Mouse (Mus musculus): ENCODE data around the gene Msrb1. TPM values are rescaled to one million over a fixed set of nuclear protein-coding genes. Genes with fewer than 3 reads are reported as not detected.
A peak's percentile ranks its signal among the peaks of the same experiment; 100 is the strongest.

The Msrb1 gene
- polyA plus RNA-seq, 1 experiment from 2014 or later, result 30.3 TPM

DNA sequence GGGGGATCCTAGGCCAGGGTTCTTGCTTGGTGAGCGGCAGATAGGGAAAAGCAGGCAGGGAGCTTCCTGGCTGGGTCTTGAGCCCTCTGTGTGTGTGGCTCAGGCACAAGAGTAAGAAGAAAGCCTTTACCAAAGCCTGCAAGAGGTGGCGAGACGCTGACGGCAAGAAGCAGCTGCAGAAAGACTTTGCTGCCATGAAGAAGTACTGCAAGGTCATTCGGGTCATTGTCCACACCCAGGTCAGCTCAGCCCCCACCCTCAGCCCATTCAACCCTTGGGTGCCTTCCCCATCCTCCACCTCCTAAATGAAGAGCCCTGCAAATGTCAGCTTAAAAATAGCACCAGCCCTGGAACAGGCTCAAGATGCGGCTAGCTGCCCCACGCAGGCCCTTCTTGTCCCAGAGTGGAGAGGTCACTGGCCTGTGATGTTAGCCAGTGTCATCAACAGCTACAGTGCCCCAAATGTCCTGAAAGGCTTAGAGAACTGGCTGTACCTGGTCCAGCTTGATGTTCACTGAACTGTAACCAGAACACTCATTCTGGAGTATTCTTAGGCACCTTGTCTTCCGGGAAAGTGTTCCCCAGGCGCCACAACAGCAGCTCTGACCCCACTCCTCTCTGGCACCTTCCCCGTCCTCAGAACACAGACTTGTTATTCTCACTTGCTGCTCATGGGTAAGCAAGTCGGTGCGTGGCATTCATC is 4.1 kb upstream of the Msrb1 start:
- no peak overlapping the region for H3K27ac ChIP-seq (replicated peaks; ENCODE audit: low read depth, low read length)
- H3K4me3 ChIP-seq (ENCODE audit: low read depth, low read length), result no peak overlapping the region
- peaks cover 9% of the 10 kb centered on the region for H3K4me1 ChIP-seq (ENCODE audit: control insufficient read depth, insufficient read depth, low read length)
- no peak for ATAC-seq (ENCODE audit: low read depth)
- no peaks in the 10 kb centered on the region for H3K27me3 ChIP-seq (replicated peaks; ENCODE audit: control insufficient read depth, insufficient read depth, low read length)
- no peak overlapping the region for H3K9ac ChIP-seq (ENCODE audit: low read depth, low read length)
- H3K4me2 ChIP-seq (ENCODE audit: low read depth, low read length), result no peak overlapping the region
- no peaks in the 10 kb centered on the region for H3K36me3 ChIP-seq (ENCODE audit: control insufficient read depth, insufficient read depth, low read length)
- H3K9me3 ChIP-seq (ENCODE audit: control insufficient read depth, low read length), result no peaks in the 10 kb centered on the region
- DNase-seq (ENCODE audit: low spot score), result no peak
- 75% methylated on average over 12 of the region's 12 CpGs for WGBS

DNA sequence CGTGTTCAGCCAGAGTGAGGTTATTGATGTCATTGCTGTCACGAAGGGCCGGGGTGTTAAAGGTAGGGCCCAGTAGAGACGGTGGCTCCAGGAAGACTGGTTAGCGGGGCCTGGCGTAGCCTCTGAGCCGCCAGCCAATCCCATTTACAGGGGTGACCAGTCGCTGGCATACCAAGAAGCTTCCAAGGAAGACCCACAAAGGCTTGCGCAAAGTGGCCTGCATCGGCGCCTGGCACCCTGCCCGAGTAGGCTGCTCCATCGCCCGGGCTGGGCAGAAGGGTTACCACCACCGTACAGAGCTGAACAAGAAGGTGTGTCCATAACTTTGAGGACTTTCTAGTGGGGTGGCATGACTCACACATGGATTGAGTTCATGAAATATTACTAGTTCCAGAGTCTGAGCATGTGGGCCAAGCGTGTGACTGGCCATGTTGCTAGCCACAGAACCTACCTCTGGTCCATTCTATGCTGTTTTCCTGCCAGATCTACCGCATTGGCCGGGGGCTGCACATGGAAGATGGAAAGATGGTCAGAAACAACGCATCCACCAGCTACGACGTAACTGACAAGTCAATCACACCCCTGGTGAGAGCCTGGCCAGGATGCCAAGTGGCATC is 2.9 kb upstream of the Msrb1 start:
- ATAC-seq (ENCODE audit: low read depth), result no peak
- no peak overlapping the region for H3K9ac ChIP-seq (ENCODE audit: low read depth, low read length)
- 86% methylated on average over 21 of the region's 21 CpGs for WGBS
- peaks cover 10% of the 10 kb centered on the region for H3K4me1 ChIP-seq (ENCODE audit: control insufficient read depth, insufficient read depth, low read length)
- H3K4me2 ChIP-seq (ENCODE audit: low read depth, low read length), result no peak overlapping the region
- no peak overlapping the region for H3K27ac ChIP-seq (replicated peaks; ENCODE audit: low read depth, low read length)
- H3K36me3 ChIP-seq (ENCODE audit: control insufficient read depth, insufficient read depth, low read length), result no peaks in the 10 kb centered on the region
- H3K4me3 ChIP-seq (ENCODE audit: low read depth, low read length), result no peak overlapping the region
- H3K9me3 ChIP-seq (ENCODE audit: control insufficient read depth, low read length), result no peaks in the 10 kb centered on the region
- no peak for DNase-seq (ENCODE audit: low spot score)
- no peaks in the 10 kb centered on the region for H3K27me3 ChIP-seq (replicated peaks; ENCODE audit: control insufficient read depth, insufficient read depth, low read length)

GRCm38 (mm10) chr17:24734513-24734912 is 1.9 kb upstream of the Msrb1 start:
- no peaks in the 10 kb centered on the region for H3K27me3 ChIP-seq (replicated peaks; ENCODE audit: control insufficient read depth, insufficient read depth, low read length)
- H3K4me2 ChIP-seq (ENCODE audit: low read depth, low read length), result no peak overlapping the region
- ATAC-seq (ENCODE audit: low read depth), result no peak
- H3K9me3 ChIP-seq (ENCODE audit: control insufficient read depth, low read length), result no peaks in the 10 kb centered on the region
- 73% methylated on average over 1 of the region's 1 CpGs for WGBS
- no peak overlapping the region for H3K9ac ChIP-seq (ENCODE audit: low read depth, low read length)
- H3K4me3 ChIP-seq (ENCODE audit: low read depth, low read length), result no peak overlapping the region
- DNase-seq (ENCODE audit: low spot score), result no peak
- H3K4me1 ChIP-seq (ENCODE audit: control insufficient read depth, insufficient read depth, low read length), result peaks cover 10% of the 10 kb centered on the region
- H3K36me3 ChIP-seq (ENCODE audit: control insufficient read depth, insufficient read depth, low read length), result no peaks in the 10 kb centered on the region
- H3K27ac ChIP-seq (replicated peaks; ENCODE audit: low read depth, low read length), result no peak overlapping the region

DNA sequence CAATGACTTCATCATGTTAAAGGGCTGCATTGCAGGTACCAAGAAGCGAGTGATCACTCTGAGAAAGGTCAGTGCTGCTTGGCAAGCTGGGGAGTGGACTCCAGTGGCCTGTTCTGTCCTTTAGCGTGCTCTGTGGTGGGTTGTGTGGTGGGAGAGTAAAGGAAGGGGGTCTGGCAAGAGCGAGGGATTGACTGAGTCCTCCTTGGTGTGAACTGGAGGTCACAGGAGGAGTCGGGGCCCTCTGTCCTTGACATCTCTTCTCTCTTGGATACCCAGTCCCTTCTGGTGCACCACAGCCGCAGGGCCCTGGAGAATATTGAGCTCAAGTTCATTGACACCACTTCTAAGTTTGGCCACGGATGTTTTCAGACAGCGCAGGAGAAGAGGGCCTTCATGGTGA is 996 bp upstream of the Msrb1 start:
- H3K4me2 ChIP-seq (ENCODE audit: low read depth, low read length), result peak overlapping the region; percentile 90; the same call in 1 of the 2 replicates
- H3K27me3 ChIP-seq (replicated peaks; ENCODE audit: control insufficient read depth, insufficient read depth, low read length), result no peaks in the 10 kb centered on the region
- no peak for DNase-seq (ENCODE audit: low spot score)
- no peak overlapping the region for H3K9ac ChIP-seq (ENCODE audit: low read depth, low read length)
- H3K9me3 ChIP-seq (ENCODE audit: control insufficient read depth, low read length), result no peaks in the 10 kb centered on the region
- peaks cover 10% of the 10 kb centered on the region for H3K4me1 ChIP-seq (ENCODE audit: control insufficient read depth, insufficient read depth, low read length)
- 90% methylated on average over 7 of the region's 7 CpGs for WGBS
- no peak for ATAC-seq (ENCODE audit: low read depth)
- H3K27ac ChIP-seq (replicated peaks; ENCODE audit: low read depth, low read length), result no peak overlapping the region
- H3K36me3 ChIP-seq (ENCODE audit: control insufficient read depth, insufficient read depth, low read length), result 0 out of 2 replicates have a peak, but pooled peaks cover 3% of the 10 kb centered on the region
- no peak overlapping the region for H3K4me3 ChIP-seq (ENCODE audit: low read depth, low read length)

DNA sequence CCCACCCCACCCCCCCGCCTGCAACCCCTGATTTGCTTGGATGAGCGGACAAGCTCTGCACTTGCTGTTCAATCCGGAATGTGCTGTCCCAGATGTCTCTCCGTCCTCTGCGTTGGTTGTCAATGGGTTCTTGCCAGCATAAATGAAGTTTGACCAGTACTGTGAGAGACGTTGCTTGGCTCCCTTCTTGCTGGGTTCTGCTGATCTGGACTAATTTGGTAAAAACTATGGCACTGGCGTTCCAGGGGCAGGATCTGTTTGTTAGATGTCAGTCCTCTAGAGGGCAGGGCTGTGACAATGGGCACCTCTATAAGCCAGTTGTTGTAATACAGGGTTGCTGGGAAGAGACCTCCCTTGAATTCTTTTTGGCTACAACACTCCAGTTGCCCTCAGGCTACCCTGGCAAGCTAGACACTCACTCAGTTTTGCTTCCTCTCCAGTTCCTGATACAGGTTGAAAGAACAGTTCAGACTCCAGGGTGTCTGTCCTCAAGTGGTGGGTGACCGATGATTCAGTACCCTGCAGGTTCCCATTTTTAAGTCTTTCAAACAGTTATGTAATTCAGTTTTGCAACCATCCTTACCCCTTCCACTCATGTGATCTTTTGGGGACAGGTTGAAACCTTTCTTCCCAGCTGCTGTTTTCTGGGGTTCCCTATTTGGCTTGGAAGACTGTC is 831 bp downstream of the Msrb1 start:
- 0 out of 2 replicates have a peak, but pooled peaks cover 10% of the 10 kb centered on the region for H3K36me3 ChIP-seq (ENCODE audit: control insufficient read depth, insufficient read depth, low read length)
- peaks cover 10% of the 10 kb centered on the region for H3K4me1 ChIP-seq (ENCODE audit: control insufficient read depth, insufficient read depth, low read length)
- ATAC-seq (ENCODE audit: low read depth) (no peak), DNase-seq (ENCODE audit: low spot score) (no peak)
- H3K27ac ChIP-seq (replicated peaks; ENCODE audit: low read depth, low read length), result no peak overlapping the region
- 21% methylated on average over 8 of the region's 8 CpGs for WGBS
- H3K4me2 ChIP-seq (ENCODE audit: low read depth, low read length), result peak overlapping the region; percentile 90
- H3K9ac ChIP-seq (ENCODE audit: low read depth, low read length), result peak overlapping the region; percentile 66
- H3K9me3 ChIP-seq (ENCODE audit: control insufficient read depth, low read length), result no peaks in the 10 kb centered on the region
- no peaks in the 10 kb centered on the region for H3K27me3 ChIP-seq (replicated peaks; ENCODE audit: control insufficient read depth, insufficient read depth, low read length)
- H3K4me3 ChIP-seq (ENCODE audit: low read depth, low read length), result peak overlapping the region; percentile 61

- no peak overlapping the region for H3K4me2 ChIP-seq (ENCODE audit: low read depth, low read length)
- no peak for DNase-seq (ENCODE audit: low spot score)
These were observed 1.8 kb downstream of the Msrb1 start for GRCm38 (mm10) chr17:24738238-24738637.

DNA sequence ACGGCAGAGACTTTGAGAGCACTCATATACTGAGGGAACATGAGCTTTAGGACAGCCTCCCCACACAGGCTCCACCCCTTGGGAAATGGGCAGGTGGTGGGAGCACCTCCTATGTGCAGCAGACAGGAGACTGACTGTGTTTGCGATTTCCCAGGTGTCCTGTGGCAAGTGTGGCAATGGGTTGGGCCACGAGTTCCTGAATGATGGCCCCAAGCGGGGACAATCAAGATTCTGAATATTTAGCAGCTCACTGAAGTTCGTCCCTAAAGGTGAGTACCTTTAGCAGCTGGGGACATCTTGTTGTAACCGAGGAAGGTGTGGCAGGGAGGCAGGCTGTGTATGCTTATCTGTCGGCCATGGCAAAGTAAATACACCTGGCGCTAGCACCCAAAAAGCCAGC is 3.5 kb downstream of the Msrb1 start:
- 80% methylated on average over 8 of the region's 8 CpGs for WGBS
- Histone ChIP-seq H3K27ac (replicated peaks; ENCODE audit: low read depth, low read length) (no peak overlapping the region), H3K27me3 (replicated peaks; ENCODE audit: control insufficient read depth, insufficient read depth, low read length) (no peaks in the 10 kb centered on the region), H3K36me3 (ENCODE audit: control insufficient read depth, insufficient read depth, low read length) (0 out of 2 replicates have a peak, but pooled peaks cover 10% of the 10 kb centered on the region), H3K4me1 (ENCODE audit: control insufficient read depth, insufficient read depth, low read length) (peaks cover 10% of the 10 kb centered on the region), H3K4me2 (ENCODE audit: low read depth, low read length) (no peak overlapping the region), H3K9me3 (ENCODE audit: control insufficient read depth, low read length) (no peaks in the 10 kb centered on the region), H3K9ac (ENCODE audit: low read depth, low read length) (no peak overlapping the region), H3K4me3 (ENCODE audit: low read depth, low read length) (no peak overlapping the region)
- DNase-seq (ENCODE audit: low spot score) (no peak), ATAC-seq (ENCODE audit: low read depth) (no peak)

More at GRCm38 (mm10) chr17:24738238-24738637, 1.8 kb downstream of the Msrb1 start:
- ATAC-seq (ENCODE audit: low read depth), result no peak
- Histone ChIP-seq H3K4me1 (ENCODE audit: control insufficient read depth, insufficient read depth, low read length) (peaks cover 10% of the 10 kb centered on the region), H3K4me3 (ENCODE audit: low read depth, low read length) (no peak overlapping the region), H3K9ac (ENCODE audit: low read depth, low read length) (no peak overlapping the region), H3K9me3 (ENCODE audit: control insufficient read depth, low read length) (no peaks in the 10 kb centered on the region), H3K27ac (replicated peaks; ENCODE audit: low read depth, low read length) (no peak overlapping the region), H3K27me3 (replicated peaks; ENCODE audit: control insufficient read depth, insufficient read depth, low read length) (no peaks in the 10 kb centered on the region), H3K36me3 (ENCODE audit: control insufficient read depth, insufficient read depth, low read length) (0 out of 2 replicates have a peak, but pooled peaks cover 10% of the 10 kb centered on the region)
- WGBS, result 79% methylated on average over 4 of the region's 4 CpGs

DNA sequence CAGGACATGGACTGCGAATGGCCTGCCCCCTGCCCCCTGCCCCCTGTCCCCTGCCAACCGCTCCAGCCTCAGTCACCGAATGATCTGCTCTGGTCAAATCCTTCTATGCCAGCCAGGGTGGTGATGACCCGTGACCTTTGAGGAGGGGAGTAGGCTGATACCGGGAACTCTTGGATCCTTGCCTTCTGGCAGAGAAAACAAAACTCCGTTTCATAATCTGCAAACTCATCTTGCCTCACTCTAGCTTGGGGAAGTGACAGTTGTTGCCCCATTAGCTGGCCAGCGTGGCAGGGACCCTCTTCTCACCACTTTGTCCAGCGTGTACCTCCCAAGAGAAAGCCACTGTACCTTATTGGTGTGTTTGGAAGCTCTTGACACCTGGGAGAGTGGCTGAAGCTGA is 5.9 kb downstream of the Msrb1 start:
- H3K9ac ChIP-seq (ENCODE audit: low read depth, low read length), result no peak overlapping the region
- H3K4me2 ChIP-seq (ENCODE audit: low read depth, low read length), result no peak overlapping the region
- H3K9me3 ChIP-seq (ENCODE audit: control insufficient read depth, low read length), result no peaks in the 10 kb centered on the region
- H3K4me1 ChIP-seq (ENCODE audit: control insufficient read depth, insufficient read depth, low read length), result peaks cover 8% of the 10 kb centered on the region
- DNase-seq (ENCODE audit: low spot score) (no peak), ATAC-seq (ENCODE audit: low read depth) (no peak)
- no peak overlapping the region for H3K4me3 ChIP-seq (ENCODE audit: low read depth, low read length)
- WGBS, result 80% methylated on average over 8 of the region's 8 CpGs
- no peak overlapping the region for H3K27ac ChIP-seq (replicated peaks; ENCODE audit: low read depth, low read length)
- no peaks in the 10 kb centered on the region for H3K27me3 ChIP-seq (replicated peaks; ENCODE audit: control insufficient read depth, insufficient read depth, low read length)
- 0 out of 2 replicates have a peak, but pooled peaks cover 10% of the 10 kb centered on the region for H3K36me3 ChIP-seq (ENCODE audit: control insufficient read depth, insufficient read depth, low read length)
